Mouse (Mus musculus) cerebellum, adult 11 months (tissue): Measurements from ENCODE around the gene Lrig2.

Experiments used
- DNase-seq: peaks from one replicate; pipeline ENCODE4 v3.0.0; 2022

Lrig2 gene

GRCm38 (mm10) chr3:104511538-104512423, at the start of gene Lrig2:
TSS of gene Lrig2 (minus strand) at chr3:104511918.
- DNase-seq: peak; percentile 99

- DNase-seq: no peak
These were observed 44.9 kb upstream of the Lrig2 start for GRCm38 (mm10) chr3:104556624-104557023.

GRCm38 (mm10) chr3:104550594-104550993, 38.9 kb upstream of the Lrig2 start:
- DNase-seq: no peak

- DNase-seq: no peak
These were observed 36.8 kb upstream of the Lrig2 start for GRCm38 (mm10) chr3:104548367-104549087.

GRCm38 (mm10) chr3:104543825-104544224, 32.1 kb upstream of the Lrig2 start:
- no peak for DNase-seq

GRCm38 (mm10) chr3:104542065-104542429, 30.3 kb upstream of the Lrig2 start:
- DNase-seq: no peak

GRCm38 (mm10) chr3:104541139-104542064, 29.7 kb upstream of the Lrig2 start:
- peak; percentile 82 for DNase-seq

- no peak for DNase-seq
These were observed 28.9 kb upstream of the Lrig2 start for GRCm38 (mm10) chr3:104540480-104541138.

GRCm38 (mm10) chr3:104533223-104533622, 21.5 kb upstream of the Lrig2 start:
- no peak for DNase-seq

- no peak for DNase-seq
These were observed 14.6 kb upstream of the Lrig2 start for GRCm38 (mm10) chr3:104526115-104526882.

- DNase-seq: no peak
These were observed 13.8 kb upstream of the Lrig2 start for GRCm38 (mm10) chr3:104525516-104525915.

GRCm38 (mm10) chr3:104525029-104525428, 13.3 kb upstream of the Lrig2 start:
- DNase-seq: no peak

GRCm38 (mm10) chr3:104523333-104523871, 11.7 kb upstream of the Lrig2 start:
- no peak for DNase-seq

GRCm38 (mm10) chr3:104521341-104521924, 9.7 kb upstream of the Lrig2 start:
- DNase-seq: no peak

GRCm38 (mm10) chr3:104520471-104520870, 8.8 kb upstream of the Lrig2 start:
- DNase-seq: no peak

GRCm38 (mm10) chr3:104518931-104519330, 7.2 kb upstream of the Lrig2 start:
- no peak for DNase-seq

GRCm38 (mm10) chr3:104518411-104518810, 6.7 kb upstream of the Lrig2 start:
- no peak for DNase-seq

- DNase-seq: no peak
These were observed 5.4 kb upstream of the Lrig2 start for GRCm38 (mm10) chr3:104517161-104517560.

GRCm38 (mm10) chr3:104514510-104514909, 2.8 kb upstream of the Lrig2 start:
- DNase-seq: no peak

GRCm38 (mm10) chr3:104512424-104512748, 668 bp upstream of the Lrig2 start:
- no peak for DNase-seq
